ENCODE assay signal across 9 mouse cellular contexts in genomic region chrX:101504636-101505035, GRCm38 (mm10). TPM values are rescaled to one million over a fixed set of nuclear protein-coding genes. Genes with fewer than 3 reads are reported as not detected.
DNase-seq lines count a peak whose midpoint lies in the region; ATAC-seq and TF ChIP-seq lines count a peak whose summit lies in the region.
"Had no signal": no experiment of that assay in that cellular context is flagged by ENCODE, and none has a peak within 500 bp of the region (broad histone marks: within the 10 kb centered on the region; RNA-seq: fewer than 3 reads in every experiment).

No protein-coding gene starts in this region.

- WGBS in heart, embryonic 10.5 days, result 12% methylated on average over 3 of the region's 3 CpGs
- 4% methylated on average over 3 of the region's 3 CpGs for WGBS in liver, embryonic 14.5 days (ENCODE audit: insufficient replicate concordance)
- WGBS in intestine, embryonic 15.5 days, result 12% methylated on average over 3 of the region's 3 CpGs

- no peak overlapping the region for H3K4me2 ChIP-seq in liver, embryonic 14.5 days (ENCODE audit: low read depth)
- H3K4me2 ChIP-seq in intestine, embryonic 15.5 days (replicated peaks), result no peak overlapping the region
- H3K4me2 ChIP-seq: limb, embryonic 15.5 days had no signal

- ATAC-seq in liver, embryonic 14.5 days (ENCODE audit: insufficient read depth), result no peak
- no peak for ATAC-seq in activated CD4-positive, CD25-positive, alpha-beta regulatory T cell, adult 4 months
- ATAC-seq in intestine, embryonic 15.5 days, result no peak

- H3K4me3 ChIP-seq in heart, embryonic 10.5 days, result no peak overlapping the region
- no peak overlapping the region for H3K4me3 ChIP-seq in liver, embryonic 14.5 days (ENCODE audit: insufficient read depth in 1 of 2, low read depth in 2 of 2, low read length in 2 of 2)
- no peak overlapping the region for H3K4me3 ChIP-seq in intestine, embryonic 15.5 days (replicated peaks)
- H3K4me3 ChIP-seq: limb, embryonic 15.5 days had no signal

- DNase-seq in heart, postnatal 14 days, result peak; percentile 3 to 7
- no peak for DNase-seq in heart, embryonic 10.5 days (ENCODE audit: low spot score)
- DNase-seq in A20 (ENCODE audit: low read depth, low spot score), result peak; percentile 44
- peak; percentile 67 for DNase-seq in ZHBTc4 (ENCODE audit: low read depth, low spot score)
- peak in 1 of 3 experiments; percentile 15 for DNase-seq in liver, embryonic 14.5 days (ENCODE audit: low read depth in 3 of 3, low spot score in 3 of 3)
- DNase-seq in thymus, postnatal 36 days, result peak; percentile 16 to 17

- no peaks in the 10 kb centered on the region for H3K36me3 ChIP-seq in heart, embryonic 10.5 days
- H3K36me3 ChIP-seq in liver, embryonic 14.5 days (replicated peaks; ENCODE audit: control insufficient read depth, insufficient read depth, low read depth), result no peaks in the 10 kb centered on the region
- no peaks in the 10 kb centered on the region for H3K36me3 ChIP-seq in intestine, embryonic 15.5 days
- H3K36me3 ChIP-seq: limb, embryonic 15.5 days had no signal

- intact Hi-C loops in heart, postnatal 14 days (cut with DNase I), result no loop called here

- TF ChIP-seq EP300 in liver, embryonic 14.5 days (IDR thresholded peaks at IDR 0.05; ENCODE audit: low read depth), result no peak

- H3K4me1 ChIP-seq in heart, embryonic 10.5 days, result no peaks in the 10 kb centered on the region
- no peaks in the 10 kb centered on the region for H3K4me1 ChIP-seq in liver, embryonic 14.5 days (replicated peaks; ENCODE audit: control insufficient read depth in 2 of 2, insufficient read depth in 2 of 2, low read length in 1 of 2)
- H3K4me1 ChIP-seq in intestine, embryonic 15.5 days (replicated peaks), result no peaks in the 10 kb centered on the region
- H3K4me1 ChIP-seq: limb, embryonic 15.5 days had no signal

- H3K27me3 ChIP-seq in heart, embryonic 10.5 days (ENCODE audit: insufficient read depth, poor library complexity, severe bottlenecking), result no peaks in the 10 kb centered on the region
- H3K27me3 ChIP-seq in liver, embryonic 14.5 days (ENCODE audit: control insufficient read depth, insufficient read depth, low read length), result no peaks in the 10 kb centered on the region
- no peaks in the 10 kb centered on the region for H3K27me3 ChIP-seq in intestine, embryonic 15.5 days (replicated peaks)
- H3K27me3 ChIP-seq: limb, embryonic 15.5 days had no signal

- TF ChIP-seq CTCF in liver, embryonic 14.5 days (IDR thresholded peaks at IDR 0.05; ENCODE audit: low read depth), result peak; percentile 73

- no peak overlapping the region for H3K27ac ChIP-seq in heart, embryonic 10.5 days
- H3K27ac ChIP-seq in liver, embryonic 14.5 days, result no peak overlapping the region
- no peak overlapping the region for H3K27ac ChIP-seq in intestine, embryonic 15.5 days
- H3K27ac ChIP-seq: limb, embryonic 15.5 days had no signal

- no peaks in the 10 kb centered on the region for H3K9me3 ChIP-seq in heart, embryonic 10.5 days
- no peaks in the 10 kb centered on the region for H3K9me3 ChIP-seq in liver, embryonic 14.5 days (ENCODE audit: control insufficient read depth, low read length)
- no peaks in the 10 kb centered on the region for H3K9me3 ChIP-seq in intestine, embryonic 15.5 days
- H3K9me3 ChIP-seq: limb, embryonic 15.5 days had no signal

- H3K9ac ChIP-seq in liver, embryonic 14.5 days (replicated peaks), result no peak overlapping the region
- no peak overlapping the region for H3K9ac ChIP-seq in intestine, embryonic 15.5 days
- H3K9ac ChIP-seq: limb, embryonic 15.5 days had no signal

RNA-seq across cellular contexts. Expression of gene Taf1, which starts 27.9 kb away (rescaled TPM):
- total RNA-seq in heart, postnatal 14 days (2021), result 10 to 100 TPM; 17.5 to 17.6 TPM
- 11.1 and 12.8 TPM in 2 replicates for polyA plus RNA-seq in heart, embryonic 10.5 days (2016; fragmentation: Nextera tagmentation; extraction: Ambion mirVana)
- polyA plus RNA-seq in liver, embryonic 14.5 days (2012; rRNA removed), result 6.4 and 12.5 TPM in 2 replicates
- 5.8 and 6.1 TPM in 2 replicates for polyA plus RNA-seq in liver, embryonic 14.5 days (2014; fragmentation: Nextera tagmentation; extraction: Ambion mirVana)
- 10 to 100 TPM; 20.9 to 24.0 TPM for polyA plus RNA-seq in activated CD4-positive, CD25-positive, alpha-beta regulatory T cell, adult 4 months (2017; shearing (Covaris generic))
- 10.6 and 11.4 TPM in 2 replicates for polyA plus RNA-seq in intestine, embryonic 15.5 days (2015; fragmentation: Nextera tagmentation; extraction: Ambion mirVana)

RNA-seq across cellular contexts. Expression of gene Itgb1bp2, which starts 55.7 kb away (rescaled TPM):
- total RNA-seq in heart, postnatal 14 days (2021), result 100 to 1,000 TPM; 204 to 235 TPM
- polyA plus RNA-seq in heart, embryonic 10.5 days (2016; fragmentation: Nextera tagmentation; extraction: Ambion mirVana), result 52.2 and 78.0 TPM in 2 replicates
- 0.58 and 0.96 TPM in 2 replicates for polyA plus RNA-seq in liver, embryonic 14.5 days (2012; rRNA removed)
- polyA plus RNA-seq in liver, embryonic 14.5 days (2014; fragmentation: Nextera tagmentation; extraction: Ambion mirVana), result 0.17 and 0.23 TPM in 2 replicates
- 1 to 10 TPM in 1 of 2 experiments, under 1 TPM in 1; 0.61 to 1.0 TPM for polyA plus RNA-seq in activated CD4-positive, CD25-positive, alpha-beta regulatory T cell, adult 4 months (2017; shearing (Covaris generic))
- polyA plus RNA-seq in intestine, embryonic 15.5 days (2015; fragmentation: Nextera tagmentation; extraction: Ambion mirVana), result 0.73 and 1.6 TPM in 2 replicates

Comparison
In these comparisons a context has a peak if more than half of its experiments do, and no peak if none do; other contexts are left out.
1. RNA of gene Itgb1bp2, which starts 55.7 kb away (polyA plus RNA-seq): 52.2 to 78.0 TPM in heart, embryonic 10.5 days; 0.73 to 1.6 TPM in intestine, embryonic 15.5 days, 0.61 to 1.0 TPM in activated CD4-positive, CD25-positive, alpha-beta regulatory T cell, adult 4 months and 0.17 to 0.96 TPM in liver, embryonic 14.5 days; every median in the first group is over 10 times any median in the second.